In genomic region chr16:22292394-22292793, GRCm38 (mm10) we compare ENCODE assay signal across 26 mouse cellular contexts.
"Had no signal": no experiment of that assay in that cellular context is flagged by ENCODE, and none has a peak within 500 bp of the region (broad histone marks: within the 10 kb centered on the region; RNA-seq: fewer than 3 reads in every experiment).

No protein-coding gene starts in this region.

- H3K27me3 ChIP-seq: embryonic facial prominence, embryonic 12.5 days; embryonic facial prominence, embryonic 13.5 days; embryonic facial prominence, embryonic 15.5 days; forebrain, embryonic 12.5 days; forebrain, embryonic 13.5 days; forebrain, embryonic 15.5 days had no signal

- H3K9ac ChIP-seq: embryonic facial prominence, embryonic 12.5 days; embryonic facial prominence, embryonic 13.5 days; embryonic facial prominence, embryonic 15.5 days; forebrain, embryonic 12.5 days; forebrain, embryonic 13.5 days; forebrain, embryonic 15.5 days; forebrain, postnatal 0 days had no signal

- H3K4me1 ChIP-seq: embryonic facial prominence, embryonic 10.5 days; embryonic facial prominence, embryonic 12.5 days; embryonic facial prominence, embryonic 13.5 days; embryonic facial prominence, embryonic 15.5 days; forebrain, embryonic 10.5 days; forebrain, embryonic 12.5 days; forebrain, embryonic 13.5 days; forebrain, embryonic 15.5 days had no signal

- ATAC-seq: forebrain, embryonic 13.5 days; forebrain, embryonic 14.5 days; forebrain, embryonic 15.5 days; forebrain, embryonic 16.5 days; forebrain, postnatal 0 days had no signal

- H3K4me3 ChIP-seq: embryonic facial prominence, embryonic 10.5 days; embryonic facial prominence, embryonic 12.5 days; embryonic facial prominence, embryonic 13.5 days; embryonic facial prominence, embryonic 15.5 days; erythroblast, embryonic 14.5 days; forebrain, embryonic 10.5 days; forebrain, embryonic 12.5 days; forebrain, embryonic 13.5 days; forebrain, embryonic 15.5 days; gastrocnemius, adult 2 months had no signal

- H3K36me3 ChIP-seq: embryonic facial prominence, embryonic 10.5 days; embryonic facial prominence, embryonic 12.5 days; embryonic facial prominence, embryonic 13.5 days; embryonic facial prominence, embryonic 15.5 days; forebrain, embryonic 10.5 days; forebrain, embryonic 12.5 days; forebrain, embryonic 15.5 days had no signal

- H3K27ac ChIP-seq: embryonic facial prominence, embryonic 10.5 days; embryonic facial prominence, embryonic 12.5 days; embryonic facial prominence, embryonic 13.5 days; embryonic facial prominence, embryonic 15.5 days; forebrain, embryonic 10.5 days; forebrain, embryonic 12.5 days; forebrain, embryonic 13.5 days; forebrain, embryonic 15.5 days; gastrocnemius, adult 2 months had no signal

- DNase-seq: cerebellum, adult 8-10 months; cerebellum, adult 9-10 months; cerebellum, adult 9-11 months; cerebellum, postnatal 10 days; cerebellum, postnatal 14 days; cerebellum, postnatal 25 days; cerebellum, postnatal 36 days; embryo, embryonic 11 days; forebrain, postnatal 0 days; gastrocnemius, adult 2 months; gastrocnemius, postnatal 10 days; gastrocnemius, postnatal 14 days; gastrocnemius, postnatal 25 days; gastrocnemius, postnatal 36 days; heart, adult 11 months had no signal
